18 mouse cellular contexts compared by ENCODE assay signal in genomic region chr11:112106891-112107290, GRCm38 (mm10).
DNase-seq lines count a peak whose midpoint lies in the region; ATAC-seq and TF ChIP-seq lines count a peak whose summit lies in the region.
"Had no signal": no experiment of that assay in that cellular context is flagged by ENCODE, and none has a peak within 500 bp of the region (broad histone marks: within the 10 kb centered on the region; RNA-seq: fewer than 3 reads in every experiment).

No protein-coding gene starts in this region.

- no peaks in the 10 kb centered on the region for H3K27me3 ChIP-seq in forebrain, postnatal 0 days (ENCODE audit: insufficient read depth, low read length)
- no peaks in the 10 kb centered on the region for H3K27me3 ChIP-seq in forebrain, embryonic 16.5 days (replicated peaks; ENCODE audit: control insufficient read depth, insufficient read depth, low read length)
- H3K27me3 ChIP-seq in kidney, postnatal 0 days (ENCODE audit: insufficient read depth, low read length): no peaks in the 10 kb centered on the region
- no peaks in the 10 kb centered on the region for H3K27me3 ChIP-seq in lung, embryonic 15.5 days
- no peaks in the 10 kb centered on the region for H3K27me3 ChIP-seq in lung, postnatal 0 days (replicated peaks; ENCODE audit: insufficient read depth, low read length)
- no peaks in the 10 kb centered on the region for H3K27me3 ChIP-seq in stomach, embryonic 14.5 days (ENCODE audit: control insufficient read depth, insufficient read depth, low read length)
- H3K27me3 ChIP-seq: forebrain, embryonic 13.5 days; heart, embryonic 15.5 days; neural tube, embryonic 13.5 days; Patski had no signal

- ATAC-seq in forebrain, postnatal 0 days: 0 out of 2 replicates have a peak, but pooled peaks have one; percentile 3
- ATAC-seq in forebrain, embryonic 16.5 days: no peak
- no peak; the same call in 1 of the 2 replicates for ATAC-seq in kidney, postnatal 0 days (replicated peaks; ENCODE audit: low FRiP score, low read depth)
- peak; percentile 52; the same call in 1 of the 2 replicates for ATAC-seq in lung, embryonic 15.5 days (ENCODE audit: borderline replicate concordance, extremely low read depth, low FRiP score, low TSS enrichment)
- no peak for ATAC-seq in lung, postnatal 0 days
- ATAC-seq in stomach, embryonic 14.5 days (ENCODE audit: insufficient number of reproducible peaks, insufficient read depth, low FRiP score, low read depth): no peak
- no peak for ATAC-seq in granulocyte monocyte progenitor cell, adult 5-6 weeks (replicated peaks; ENCODE audit: poor library complexity, severe bottlenecking)
- ATAC-seq: activated CD4-positive, CD25-positive, alpha-beta regulatory T cell, adult 4 months; forebrain, embryonic 13.5 days; Patski had no signal

- H3K36me3 ChIP-seq in forebrain, postnatal 0 days (ENCODE audit: insufficient read depth): no peaks in the 10 kb centered on the region
- no peaks in the 10 kb centered on the region for H3K36me3 ChIP-seq in forebrain, embryonic 16.5 days (ENCODE audit: control insufficient read depth, insufficient read depth)
- H3K36me3 ChIP-seq in kidney, postnatal 0 days (ENCODE audit: insufficient read depth, low read length): no peaks in the 10 kb centered on the region
- H3K36me3 ChIP-seq in lung, embryonic 15.5 days: no peaks in the 10 kb centered on the region
- no peaks in the 10 kb centered on the region for H3K36me3 ChIP-seq in lung, postnatal 0 days (ENCODE audit: insufficient read depth, low read length)
- H3K36me3 ChIP-seq in stomach, embryonic 14.5 days (ENCODE audit: control insufficient read depth, insufficient read depth, low read length): no peaks in the 10 kb centered on the region
- H3K36me3 ChIP-seq: heart, embryonic 15.5 days; neural tube, embryonic 13.5 days had no signal

- TF ChIP-seq EP300 in lung, postnatal 0 days (IDR thresholded peaks at IDR 0.05): no peak

- H3K4me3 ChIP-seq in forebrain, postnatal 0 days (ENCODE audit: low read depth, low read length): no peak overlapping the region
- no peak overlapping the region for H3K4me3 ChIP-seq in forebrain, embryonic 16.5 days (replicated peaks; ENCODE audit: low read length)
- no peak overlapping the region for H3K4me3 ChIP-seq in kidney, postnatal 0 days (replicated peaks; ENCODE audit: low read depth, low read length)
- H3K4me3 ChIP-seq in lung, embryonic 15.5 days: no peak overlapping the region
- H3K4me3 ChIP-seq in lung, postnatal 0 days (ENCODE audit: low read depth, low read length): no peak overlapping the region
- H3K4me3 ChIP-seq in stomach, embryonic 14.5 days (ENCODE audit: low read depth, low read length): no peak overlapping the region
- H3K4me3 ChIP-seq: forebrain, embryonic 13.5 days; heart, embryonic 15.5 days; neural tube, embryonic 13.5 days had no signal

- WGBS in forebrain, postnatal 0 days: 69% methylated on average over 4 of the region's 4 CpGs
- 75% methylated on average over 4 of the region's 4 CpGs for WGBS in forebrain, embryonic 16.5 days
- 29% methylated on average over 4 of the region's 4 CpGs for WGBS in kidney, postnatal 0 days
- WGBS in lung, embryonic 15.5 days: 32% methylated on average over 4 of the region's 4 CpGs
- 28% methylated on average over 4 of the region's 4 CpGs for WGBS in lung, postnatal 0 days
- 27% methylated on average over 4 of the region's 4 CpGs for WGBS in stomach, embryonic 14.5 days

- H3K9me3 ChIP-seq in forebrain, postnatal 0 days (ENCODE audit: low read length): no peaks in the 10 kb centered on the region
- H3K9me3 ChIP-seq in forebrain, embryonic 16.5 days (ENCODE audit: control insufficient read depth, low read length): no peaks in the 10 kb centered on the region
- no peaks in the 10 kb centered on the region for H3K9me3 ChIP-seq in kidney, postnatal 0 days (replicated peaks; ENCODE audit: low read length)
- H3K9me3 ChIP-seq in lung, embryonic 15.5 days: no peaks in the 10 kb centered on the region
- H3K9me3 ChIP-seq in lung, postnatal 0 days (ENCODE audit: low read length): no peaks in the 10 kb centered on the region
- no peaks in the 10 kb centered on the region for H3K9me3 ChIP-seq in stomach, embryonic 14.5 days (ENCODE audit: control insufficient read depth, low read depth, low read length)
- H3K9me3 ChIP-seq: forebrain, embryonic 13.5 days; heart, embryonic 15.5 days; neural tube, embryonic 13.5 days had no signal

- H3K4me1 ChIP-seq in forebrain, postnatal 0 days (ENCODE audit: insufficient read depth): peaks cover 2% of the 10 kb centered on the region; the same call in 1 of the 2 replicates
- no peaks in the 10 kb centered on the region for H3K4me1 ChIP-seq in forebrain, embryonic 16.5 days (replicated peaks; ENCODE audit: control insufficient read depth, insufficient read depth, low read length)
- no peaks in the 10 kb centered on the region for H3K4me1 ChIP-seq in kidney, postnatal 0 days (replicated peaks; ENCODE audit: insufficient read depth, low read length)
- 0 out of 2 replicates have a peak, but pooled peaks cover 9% of the 10 kb centered on the region for H3K4me1 ChIP-seq in lung, embryonic 15.5 days
- H3K4me1 ChIP-seq in lung, postnatal 0 days (ENCODE audit: insufficient read depth, low read depth, low read length): no peaks in the 10 kb centered on the region
- peaks cover 10% of the 10 kb centered on the region; the same call in 1 of the 2 replicates for H3K4me1 ChIP-seq in stomach, embryonic 14.5 days (ENCODE audit: control insufficient read depth, insufficient read depth, low read length)
- H3K4me1 ChIP-seq: forebrain, embryonic 13.5 days; heart, embryonic 15.5 days had no signal

- no peak overlapping the region for H3K27ac ChIP-seq in forebrain, postnatal 0 days (ENCODE audit: low read depth, low read length)
- H3K27ac ChIP-seq in forebrain, embryonic 16.5 days (ENCODE audit: low read length): no peak overlapping the region
- H3K27ac ChIP-seq in kidney, postnatal 0 days: no peak overlapping the region
- no peak overlapping the region for H3K27ac ChIP-seq in lung, embryonic 15.5 days
- H3K27ac ChIP-seq in lung, postnatal 0 days (ENCODE audit: low read length): no peak overlapping the region
- H3K27ac ChIP-seq in stomach, embryonic 14.5 days (ENCODE audit: low read length): peak overlapping the region; percentile 52; the same call in 1 of the 2 replicates
- H3K27ac ChIP-seq: forebrain, embryonic 13.5 days; heart, embryonic 15.5 days; neural tube, embryonic 13.5 days had no signal

- no peak overlapping the region for H3K9ac ChIP-seq in forebrain, postnatal 0 days
- H3K9ac ChIP-seq in forebrain, embryonic 16.5 days (replicated peaks; ENCODE audit: low read depth, low read length): no peak overlapping the region
- H3K9ac ChIP-seq in kidney, postnatal 0 days (ENCODE audit: low read depth, low read length): no peak overlapping the region
- no peak overlapping the region for H3K9ac ChIP-seq in lung, embryonic 15.5 days
- H3K9ac ChIP-seq in lung, postnatal 0 days (replicated peaks; ENCODE audit: low read depth): no peak overlapping the region
- no peak overlapping the region for H3K9ac ChIP-seq in stomach, embryonic 14.5 days (replicated peaks; ENCODE audit: low read depth, low read length)
- H3K9ac ChIP-seq: forebrain, embryonic 13.5 days; heart, embryonic 15.5 days; neural tube, embryonic 13.5 days had no signal

- DNase-seq in forebrain, postnatal 0 days: no peak
- peak; percentile 88 for DNase-seq in kidney, postnatal 0 days (ENCODE audit: low spot score)
- DNase-seq in kidney, postnatal 25 days: no peak
- DNase-seq in lung, postnatal 0 days (ENCODE audit: low spot score): no peak
- DNase-seq: cerebellum, adult 11-12 months; cerebellum, postnatal 25 days; heart, adult 18-20 months; lung, postnatal 36 days; thymus, postnatal 4 days had no signal

- no peak overlapping the region for H3K4me2 ChIP-seq in forebrain, postnatal 0 days (ENCODE audit: low read depth)
- H3K4me2 ChIP-seq in forebrain, embryonic 16.5 days (ENCODE audit: low read length): no peak overlapping the region
- no peak overlapping the region for H3K4me2 ChIP-seq in kidney, postnatal 0 days (ENCODE audit: low read length)
- no peak overlapping the region for H3K4me2 ChIP-seq in lung, embryonic 15.5 days
- no peak overlapping the region for H3K4me2 ChIP-seq in lung, postnatal 0 days (replicated peaks; ENCODE audit: low read depth, low read length)
- H3K4me2 ChIP-seq in stomach, embryonic 14.5 days (replicated peaks; ENCODE audit: low read depth, low read length): no peak overlapping the region
- H3K4me2 ChIP-seq: forebrain, embryonic 13.5 days; heart, embryonic 15.5 days; neural tube, embryonic 13.5 days had no signal

- no peak for TF ChIP-seq CTCF in forebrain, postnatal 0 days (IDR thresholded peaks at IDR 0.05; ENCODE audit: low read depth)
- TF ChIP-seq CTCF in kidney, postnatal 0 days (IDR thresholded peaks at IDR 0.05; ENCODE audit: low read depth): no peak
- no peak for TF ChIP-seq CTCF in lung, postnatal 0 days (IDR thresholded peaks at IDR 0.05)

Comparison
In these comparisons a context has a peak if more than half of its experiments do, and no peak if none do; other contexts are left out.
1. ATAC-seq: peak in forebrain, postnatal 0 days (single experiment) and lung, embryonic 15.5 days (single experiment); none in forebrain, embryonic 16.5 days (single experiment), kidney, postnatal 0 days (single experiment), lung, postnatal 0 days (single experiment), stomach, embryonic 14.5 days (single experiment) and granulocyte monocyte progenitor cell, adult 5-6 weeks (single experiment).